Mouse (Mus musculus): ENCODE results near the gene Gm7029.
"Not testable (repeated sequence)": the region's sequence is repeated elsewhere in the genome, so short reads cannot be mapped to it uniquely, and the experiment has no call there.

DNA sequence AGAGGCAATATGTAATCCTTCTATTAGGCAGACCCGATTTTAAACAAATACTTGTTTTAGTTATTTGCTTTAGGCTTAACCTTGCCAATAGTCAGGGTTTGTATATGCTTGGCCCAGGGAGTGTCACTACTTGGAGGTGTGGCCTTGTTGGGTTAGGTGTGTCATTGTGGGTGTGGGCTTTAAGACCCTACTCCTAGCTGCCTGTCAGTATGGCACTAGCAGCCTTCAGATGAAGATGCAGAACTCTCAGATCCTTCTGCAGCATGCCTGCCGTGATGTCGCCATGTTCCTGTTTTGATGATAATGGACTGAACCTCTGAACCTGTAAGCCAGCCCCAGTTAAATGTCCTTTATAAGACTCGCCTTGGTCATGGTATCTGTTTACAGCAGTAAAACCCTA lies 19.4 kb downstream of the Gm7029 start:
- TF ChIP-seq CTCF (IDR thresholded peaks at IDR 0.05; ENCODE audit: borderline replicate concordance, control insufficient read depth, extremely low read depth, insufficient read depth, low read length, poor library complexity); POLR2A (IDR thresholded peaks at IDR 0.05; ENCODE audit: control insufficient read depth, extremely low read depth, insufficient read depth, low read length, poor library complexity): not testable (repeated sequence)

Measured in thymus, adult 2 months (tissue).